Mouse (Mus musculus) adrenal gland (tissue): ENCODE measurements around the gene Trim11.

ENCODE experiments used
- intact Hi-C: fragments of 180-260 bp; cut with DNase I; formaldehyde crosslinking; loops from one replicate; pipeline ENCODE4 v1.15.1; 2025

Trim11 gene

DNA sequence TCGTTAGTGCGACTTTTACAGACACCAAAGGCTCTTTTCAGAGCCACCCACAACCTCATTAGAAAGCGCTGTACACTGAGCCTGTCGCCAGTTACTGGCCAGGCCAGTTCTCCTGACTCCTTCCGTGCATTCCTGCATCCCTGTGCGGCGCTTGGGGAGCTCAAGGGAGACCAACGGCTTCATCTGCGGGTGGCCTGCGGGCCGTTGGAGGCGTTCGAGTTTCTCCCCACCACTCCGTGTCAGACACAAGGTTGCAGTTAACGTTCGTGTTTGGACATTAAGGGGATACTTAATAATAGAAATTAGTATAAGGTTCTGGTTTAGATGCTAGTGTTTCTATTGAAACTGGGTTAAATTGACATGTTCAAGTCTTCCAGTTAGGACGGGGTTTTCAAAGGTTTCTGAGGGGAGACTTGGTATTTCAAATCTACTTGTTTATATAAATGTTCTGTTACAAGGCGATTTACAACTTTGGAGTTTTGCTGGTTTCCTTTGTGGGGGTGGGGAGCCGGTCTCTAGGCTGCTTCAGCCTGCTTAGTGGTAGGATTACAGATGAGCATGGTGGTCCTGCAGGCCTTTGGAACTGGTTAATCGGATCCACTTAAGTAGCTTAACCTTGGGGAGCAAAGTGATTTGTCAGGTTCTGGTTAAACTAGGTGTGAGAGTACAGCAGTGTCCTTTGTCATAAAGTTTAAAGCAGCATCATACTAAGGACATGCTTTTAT is 22.6 kb upstream of the Trim11 start:
- intact Hi-C loops = no loop called here

- intact Hi-C loops = no loop called here
Observed at GRCm38 (mm10) chr11:58955868-58956257, 22.0 kb upstream of the Trim11 start.

DNA sequence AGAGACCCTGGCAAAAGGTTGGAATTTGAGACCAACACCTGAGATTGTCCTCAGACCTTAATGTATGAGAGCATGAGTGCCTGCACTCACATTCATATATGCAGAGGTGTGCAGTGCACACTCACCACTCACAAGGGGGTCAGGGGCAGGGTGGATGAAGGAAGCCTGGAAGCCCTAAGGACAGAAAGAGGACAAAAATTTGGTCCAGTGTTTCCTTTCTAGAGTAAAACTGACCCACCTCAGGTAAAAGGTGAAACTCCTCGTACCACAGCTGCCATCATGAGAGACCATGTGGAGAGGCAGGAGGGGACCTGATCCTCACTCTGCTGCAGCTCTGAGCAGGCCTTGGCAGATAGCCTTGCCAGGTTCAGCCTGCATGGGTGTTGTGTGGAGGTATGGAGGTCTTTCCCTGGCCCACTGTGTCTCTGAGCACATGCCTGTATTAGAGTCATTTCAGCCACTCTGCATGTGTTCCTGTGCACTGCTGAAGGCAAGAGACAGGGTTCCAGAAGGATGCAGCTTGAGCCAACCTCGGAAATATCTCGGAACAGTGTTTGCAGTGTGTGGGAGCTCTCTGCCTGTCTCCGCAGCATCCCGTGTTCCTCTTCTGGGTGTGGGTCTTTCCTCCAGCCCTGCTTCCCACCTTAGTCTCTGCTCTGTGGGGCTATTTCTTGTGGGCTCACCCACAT is 20.5 kb upstream of the Trim11 start:
- intact Hi-C loops = no loop called here

DNA sequence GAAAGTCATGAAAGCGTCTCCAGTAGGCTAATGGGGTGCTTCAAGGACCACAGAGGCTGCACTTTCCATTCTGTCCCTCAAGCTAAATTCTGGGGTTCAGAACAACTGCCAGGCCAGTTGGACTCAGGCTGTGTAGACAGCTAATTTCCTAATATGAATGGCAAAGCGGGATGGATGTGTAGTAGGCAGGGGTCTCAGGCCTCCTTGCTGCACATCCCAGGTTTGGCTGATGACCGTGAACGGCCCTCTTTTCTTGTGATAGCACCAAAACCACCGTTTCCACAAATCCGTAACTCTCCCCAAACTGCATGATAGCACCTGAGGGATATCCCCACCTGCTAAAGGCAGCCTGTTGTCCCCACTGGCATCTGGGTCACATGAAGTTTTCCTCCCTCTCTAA is 19.4 kb upstream of the Trim11 start:
- intact Hi-C loops = no loop called here

DNA sequence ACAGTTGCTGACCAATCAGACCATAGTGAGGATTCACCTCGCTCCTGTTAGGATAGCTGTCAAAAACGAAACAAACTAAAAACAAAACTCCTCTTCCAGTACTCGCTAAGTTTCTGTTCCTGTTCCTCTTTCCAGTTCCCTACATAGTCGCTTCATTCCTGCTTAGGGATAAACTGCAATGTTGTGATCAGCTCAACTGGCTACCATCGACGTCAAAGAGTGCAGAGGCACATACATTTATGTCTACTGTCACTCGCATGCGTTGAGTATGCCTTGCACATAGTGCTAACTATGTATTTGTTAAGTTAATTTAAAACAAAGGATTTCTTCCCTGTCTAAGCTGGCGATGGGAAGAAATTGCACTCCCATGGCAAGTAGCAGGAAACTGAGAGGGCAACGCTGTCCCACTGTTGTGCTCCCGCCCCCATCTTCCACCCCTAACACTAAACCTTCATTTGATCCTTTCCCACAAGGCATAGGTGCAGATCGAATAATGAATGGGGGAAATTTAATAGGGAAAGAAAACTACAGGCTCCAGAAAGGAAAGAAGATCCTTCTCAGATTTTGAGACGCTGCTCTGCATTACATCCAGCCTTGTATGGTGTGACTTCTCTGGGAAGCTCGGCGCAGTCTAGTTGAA is 18.6 kb upstream of the Trim11 start:
- intact Hi-C loops = no loop called here

- intact Hi-C loops = no loop called here
Observed at GRCm38 (mm10) chr11:58959921-58960465, 17.9 kb upstream of the Trim11 start.

- intact Hi-C loops = no loop called here
Observed at GRCm38 (mm10) chr11:58961364-58962177, 16.3 kb upstream of the Trim11 start.

DNA sequence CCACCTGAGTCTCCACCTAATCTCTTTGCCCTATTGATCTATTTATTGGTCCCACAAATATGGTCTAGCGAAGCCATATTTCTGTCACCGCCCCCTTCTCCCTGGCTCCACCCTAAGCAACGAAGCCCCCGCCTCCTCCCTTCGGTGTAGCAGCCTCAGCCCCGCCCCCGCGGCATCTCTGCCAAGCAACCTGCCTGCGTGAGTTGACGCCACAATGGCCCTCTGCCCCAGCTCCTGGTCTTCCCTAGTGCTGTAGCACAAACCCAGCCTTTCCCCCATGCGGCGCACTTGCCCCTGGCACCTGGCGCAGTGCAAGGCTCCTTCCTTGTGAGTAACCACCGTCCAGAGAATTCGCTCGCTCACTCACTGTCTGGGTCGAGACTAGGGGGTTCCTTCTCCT is 14.3 kb upstream of the Trim11 start:
- intact Hi-C loops = no loop called here

DNA sequence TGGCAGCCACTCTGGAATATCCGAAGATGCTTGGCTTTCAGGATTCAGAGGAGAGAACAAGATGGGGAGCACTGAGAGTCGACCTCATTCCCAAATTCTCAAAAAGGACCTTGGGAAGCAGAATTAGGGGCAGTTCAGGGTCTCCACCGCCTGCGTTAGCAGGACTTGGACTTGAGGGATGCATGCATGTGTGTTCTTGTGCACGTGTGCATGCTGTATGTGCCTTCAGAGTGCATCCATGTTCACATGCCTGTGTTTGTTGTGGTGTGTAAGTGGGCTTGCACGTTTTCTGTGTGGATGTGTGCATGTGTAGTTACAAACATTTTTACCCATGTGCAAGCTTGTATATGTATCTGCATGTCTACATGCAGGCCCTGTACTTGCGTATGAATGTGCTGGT is 13.7 kb upstream of the Trim11 start:
- intact Hi-C loops = no loop called here

GRCm38 (mm10) chr11:58965001-58965760 is 12.7 kb upstream of the Trim11 start:
- intact Hi-C loops = no loop called here

DNA sequence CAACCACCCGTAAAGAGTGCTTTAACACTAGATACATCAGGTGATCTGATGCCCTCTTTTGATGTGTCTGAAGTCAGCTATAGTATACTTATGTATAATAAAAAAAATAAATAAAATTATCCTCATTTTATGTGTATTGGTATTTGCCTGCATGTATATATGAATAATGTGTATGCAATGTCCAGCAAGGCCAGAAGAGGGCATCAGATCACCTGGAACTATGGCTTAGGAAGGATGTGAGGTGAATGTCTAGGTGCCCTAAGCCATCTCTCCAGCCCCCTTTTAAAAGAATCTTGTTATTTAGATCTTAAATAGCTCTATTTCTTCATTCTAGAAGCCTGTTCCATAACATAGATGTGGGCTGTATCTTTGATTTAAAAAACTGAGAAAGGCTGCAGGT is 10.5 kb upstream of the Trim11 start:
- intact Hi-C loops = no loop called here

GRCm38 (mm10) chr11:58968551-58968950 is 9.3 kb upstream of the Trim11 start:
- intact Hi-C loops = no loop called here

DNA sequence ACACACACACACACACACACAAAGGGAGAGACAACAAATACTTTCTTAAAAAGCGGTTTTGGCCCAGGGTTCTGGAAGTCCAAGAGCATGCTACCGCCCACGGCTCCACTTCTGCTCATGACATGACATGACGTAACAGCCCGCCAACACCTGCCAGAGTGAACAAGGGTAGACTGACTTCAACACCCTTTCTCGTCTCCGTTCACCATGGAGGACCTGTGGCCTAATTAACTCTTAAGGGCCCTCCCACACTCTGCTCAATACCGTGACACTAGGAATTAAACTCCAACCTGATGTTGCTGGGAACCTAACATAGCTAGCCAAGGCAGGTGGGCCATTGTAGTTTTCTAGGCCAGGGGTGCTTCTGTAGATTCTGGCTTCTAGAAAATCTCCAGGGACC is 8.9 kb upstream of the Trim11 start:
- intact Hi-C loops = no loop called here

DNA sequence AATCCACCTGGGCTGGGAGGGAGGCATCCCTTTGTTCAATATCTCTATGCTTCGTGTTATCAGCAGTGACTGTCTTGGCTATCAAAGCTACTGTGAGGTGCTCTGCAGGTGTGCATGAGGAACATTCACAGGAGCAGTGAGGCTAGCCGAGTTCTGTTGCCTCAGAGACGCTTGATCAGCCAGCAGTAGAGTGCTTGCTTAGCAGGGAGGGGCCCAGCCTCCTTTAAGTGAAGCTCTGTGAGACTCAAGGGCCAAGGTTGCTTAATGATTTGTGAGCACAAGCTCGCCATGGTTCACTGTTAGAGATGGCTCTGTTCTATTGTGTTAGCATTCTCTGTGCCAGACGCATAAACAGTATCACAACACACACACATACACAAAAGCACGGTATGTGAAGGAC is 8.2 kb upstream of the Trim11 start:
- intact Hi-C loops = no loop called here

DNA sequence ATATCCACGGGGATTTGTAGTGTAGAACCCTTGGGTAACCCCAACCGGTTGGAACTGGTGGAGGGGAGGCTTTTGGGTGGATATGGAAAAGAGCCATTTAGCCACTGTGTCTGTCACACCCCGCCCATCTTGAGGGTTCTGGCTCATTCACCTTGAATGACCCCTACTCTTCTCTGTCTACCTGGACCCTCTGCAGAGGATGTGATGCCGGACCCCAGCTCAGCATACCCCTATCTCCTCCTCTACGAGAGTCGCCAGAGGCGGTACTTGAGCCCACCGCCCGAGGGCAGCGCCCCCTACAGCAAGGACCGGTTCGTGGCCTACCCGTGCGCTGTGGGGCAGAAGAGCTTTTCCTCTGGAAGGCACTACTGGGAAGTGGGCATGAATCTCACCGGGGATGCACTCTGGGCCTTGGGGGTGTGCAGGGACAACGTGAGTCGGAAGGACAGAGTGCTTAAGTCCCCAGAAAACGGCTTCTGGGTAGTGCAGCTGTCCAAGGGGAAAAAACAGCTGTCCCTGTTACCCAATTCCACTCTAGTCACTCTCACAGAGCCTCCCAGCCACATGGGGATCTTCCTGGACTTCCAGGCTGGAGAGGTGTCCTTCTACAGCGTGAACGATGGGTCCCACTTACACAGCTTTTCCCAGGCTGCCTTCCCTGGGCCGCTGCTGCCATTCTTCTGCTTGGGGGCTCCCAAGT is 6.9 kb upstream of the Trim11 start:
- intact Hi-C loops = no loop called here

GRCm38 (mm10) chr11:58971796-58972195 is 6.1 kb upstream of the Trim11 start:
- intact Hi-C loops = no loop called here

DNA sequence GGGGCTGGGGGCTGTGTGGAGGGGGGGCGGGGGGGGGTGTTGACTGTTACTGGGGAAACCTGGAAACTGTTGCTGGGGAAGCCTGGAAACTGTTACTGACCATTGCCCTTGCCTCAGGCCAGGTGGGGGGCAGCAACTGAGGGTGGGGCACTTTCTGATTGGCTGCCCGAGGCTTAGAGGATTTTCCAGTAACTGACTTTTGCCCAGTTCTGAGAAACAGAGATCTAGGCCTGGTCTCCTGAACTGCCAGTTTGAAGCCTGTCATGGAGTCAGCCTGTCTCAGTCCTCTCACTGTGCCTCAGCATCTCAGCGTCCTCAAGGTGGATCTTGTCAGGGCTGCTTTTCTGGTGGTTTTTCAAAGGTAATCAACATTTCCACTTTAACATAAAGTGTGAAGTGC is 3.5 kb upstream of the Trim11 start:
- intact Hi-C loops = no loop called here

DNA sequence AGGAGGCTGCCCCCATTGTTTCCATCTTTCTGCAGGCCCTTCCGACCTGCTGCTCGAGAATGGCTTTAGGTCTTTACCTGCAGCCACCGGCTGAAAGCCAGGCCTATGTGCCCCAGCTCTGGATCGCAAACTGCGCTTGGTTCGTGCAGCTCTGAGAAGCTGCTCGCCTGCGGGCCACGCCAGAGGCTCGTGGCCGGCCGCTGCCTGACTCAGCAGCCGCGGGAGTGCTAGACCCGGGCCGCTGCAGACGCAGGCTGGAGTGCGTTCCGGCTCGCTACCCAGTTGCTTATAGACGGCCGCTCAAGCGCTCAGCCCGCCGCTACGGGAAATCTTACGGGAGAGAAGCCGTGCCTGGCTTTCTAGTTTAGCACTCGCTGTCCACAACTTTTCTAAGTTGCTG is 743 bp upstream of the Trim11 start:
- intact Hi-C loops = no loop called here

GRCm38 (mm10) chr11:58977607-58978026 is 276 bp upstream of the Trim11 start:
- intact Hi-C loops = no loop called here

- intact Hi-C loops = no loop called here
Observed at GRCm38 (mm10) chr11:58978706-58979030, 775 bp downstream of the Trim11 start.
